Mouse (Mus musculus) kidney, postnatal 0 days (tissue): ENCODE measurements around the gene Fam71e2. TPM values are rescaled to one million over a fixed set of nuclear protein-coding genes. Genes with fewer than 3 reads are reported as not detected.

Experiments used
- ATAC-seq: fragments of 200-750 bp; cut with Nextera tagmentation; replicated peaks from 2 replicates; pipeline ENCODE4 v1.8.0; 2017; ENCODE audit warnings: low read depth, moderate number of reproducible peaks, moderate TSS enrichment, moderate library complexity; ENCODE audit not compliant: low FRiP score
- DNase-seq: peaks from one replicate; pipeline ENCODE4 v3.0.0-alpha.2; 2016; ENCODE audit warnings: low spot score
- H3K27ac ChIP-seq: fragments of 300-500 bp; sonication (generic); 2 replicates; pipeline ENCODE4 v1.5.1; 2014; ENCODE audit warnings: mild to moderate bottlenecking
- H3K27me3 ChIP-seq: fragments of 300-500 bp; sonication (generic); 2 replicates; pipeline ENCODE4 v1.6.1; 2014; ENCODE audit warnings: low read length, mixed read lengths; ENCODE audit not compliant: insufficient read depth
- H3K36me3 ChIP-seq: fragments of 300-500 bp; sonication (generic); 2 replicates; pipeline ENCODE4 v1.6.1; 2014; ENCODE audit warnings: low read length, mixed read lengths; ENCODE audit not compliant: insufficient read depth
- H3K4me1 ChIP-seq: fragments of 300-500 bp; sonication (generic); replicated peaks from 2 replicates; pipeline ENCODE4 v1.6.1; 2014; ENCODE audit warnings: antibody characterized with exemption, low read length, mixed read lengths; ENCODE audit not compliant: insufficient read depth
- H3K4me2 ChIP-seq: fragments of 300-500 bp; sonication (generic); 2 replicates; pipeline ENCODE4 v1.6.1; 2014; ENCODE audit warnings: mild to moderate bottlenecking, low read length, moderate library complexity, mixed read lengths
- H3K4me3 ChIP-seq: fragments of 300-500 bp; sonication (generic); replicated peaks from 2 replicates; pipeline ENCODE4 v1.5.1; 2014; ENCODE audit warnings: low read depth, low read length
- H3K9ac ChIP-seq: fragments of 300-500 bp; sonication (generic); 2 replicates; pipeline ENCODE4 v1.6.1; 2014; ENCODE audit warnings: low read depth, low read length
- H3K9me3 ChIP-seq: fragments of 300-500 bp; sonication (generic); replicated peaks from 2 replicates; pipeline ENCODE4 v1.6.1; 2016; ENCODE audit warnings: low read length, inconsistent platforms, mixed read lengths
- CTCF ChIP-seq: IDR thresholded peaks from 2 replicates; pipeline ENCODE4 v1.5.1; 2016; ENCODE audit warnings: antibody characterized with exemption, low read depth, mild to moderate bottlenecking, moderate library complexity
- WGBS: fragments of 180-500 bp; shearing (Covaris S2); extraction: QIAGEN DNeasy Blood & Tissue Kit; methylation state at CpG from one replicate; pipeline ENCODE4 v1.1.7; 2014; 5-methylcytosine and 5-hydroxymethylcytosine counted together
- polyA plus RNA-seq: library from polyadenylated mRNA; unstranded; fragments of >200 nt; fragmentation: Nextera tagmentation; extraction: Ambion mirVana; gene quantifications from 2 replicates; pipeline ENCODE4 v1.2.1, GENCODE M21; 2015

The Fam71e2 gene
- polyA plus RNA-seq, 1 experiment from 2014 or later: not detected

GRCm38 (mm10) chr7:4741672-4742481 is 29.2 kb downstream of the Fam71e2 start:
- peak overlapping the region; percentile 67 for H3K9ac ChIP-seq
- H3K4me2 ChIP-seq: peak overlapping the region; percentile 73
- ATAC-seq: no peak
- H3K27ac ChIP-seq: peak overlapping the region; percentile 85
- TF ChIP-seq CTCF: no peak
- H3K4me1 ChIP-seq: peaks cover 15% of the 10 kb centered on the region
- 82% methylated on average over 21 of the region's 21 CpGs for WGBS
- DNase-seq: no peak
- peak overlapping the region; percentile 57; the same call in 1 of the 2 replicates for H3K4me3 ChIP-seq
- H3K36me3 ChIP-seq: peaks cover 7% of the 10 kb centered on the region
- no peaks in the 10 kb centered on the region for H3K27me3 ChIP-seq
- H3K9me3 ChIP-seq: no peaks in the 10 kb centered on the region

- no peak for TF ChIP-seq CTCF
- 4% methylated on average over 4 of the region's 4 CpGs for WGBS
- H3K9me3 ChIP-seq: no peaks in the 10 kb centered on the region
- H3K9ac ChIP-seq: peak overlapping the region; percentile 67
- no peaks in the 10 kb centered on the region for H3K27me3 ChIP-seq
- DNase-seq (peak; percentile 79), ATAC-seq (no peak)
- H3K4me1 ChIP-seq: peaks cover 15% of the 10 kb centered on the region
- peaks cover 4% of the 10 kb centered on the region for H3K36me3 ChIP-seq
- peak overlapping the region; percentile 57 for H3K4me3 ChIP-seq
- peak overlapping the region; percentile 73 for H3K4me2 ChIP-seq
- peak overlapping the region; percentile 85 for H3K27ac ChIP-seq
These were observed 30.0 kb downstream of the Fam71e2 start for GRCm38 (mm10) chr7:4741151-4741550.

GRCm38 (mm10) chr7:4740309-4740727 is 30.8 kb downstream of the Fam71e2 start:
- no peaks in the 10 kb centered on the region for H3K9me3 ChIP-seq
- peaks cover 15% of the 10 kb centered on the region for H3K4me1 ChIP-seq
- ATAC-seq: peak; percentile 10; the same call in 1 of the 2 replicates
- H3K9ac ChIP-seq: peak overlapping the region; percentile 67
- peak overlapping the region; percentile 73 for H3K4me2 ChIP-seq
- under 1% methylated on average over 14 of the region's 14 CpGs for WGBS
- peak overlapping the region; percentile 57 for H3K4me3 ChIP-seq
- H3K36me3 ChIP-seq: peaks cover 4% of the 10 kb centered on the region; the same call in 1 of the 2 replicates
- DNase-seq: peak; percentile 48
- H3K27me3 ChIP-seq: no peaks in the 10 kb centered on the region
- peak overlapping the region; percentile 85 for H3K27ac ChIP-seq
- TF ChIP-seq CTCF: no peak

GRCm38 (mm10) chr7:4739544-4740275 is 31.4 kb downstream of the Fam71e2 start, which contains the start of gene Kmt5c:
Gene Kmt5c, plus strand, starts transcription at chr7:4740115.
- peak; percentile 100 for DNase-seq
- Histone ChIP-seq H3K4me2 (peak within 1 kb of the TSS; percentile 73), H3K36me3 (peaks cover 4% of the 10 kb centered on the region; the same call in 1 of the 2 replicates), H3K9me3 (no peaks in the 10 kb centered on the region), H3K27me3 (no peaks in the 10 kb centered on the region), H3K27ac (peak within 1 kb of the TSS; percentile 85), H3K9ac (peak within 1 kb of the TSS; percentile 67), H3K4me3 (peak within 1 kb of the TSS; percentile 57), H3K4me1 (peaks cover 15% of the 10 kb centered on the region)
- WGBS: 0% methylated on average over 39 of the region's 44 CpGs
- TF ChIP-seq CTCF: peak; percentile 46
- ATAC-seq: peak; percentile 98

GRCm38 (mm10) chr7:4739041-4739543 is 32.0 kb downstream of the Fam71e2 start:
- H3K9ac ChIP-seq: no peak overlapping the region

GRCm38 (mm10) chr7:4732968-4733392 is 38.1 kb downstream of the Fam71e2 start:
- H3K4me2 ChIP-seq: no peak overlapping the region
- no peak overlapping the region for H3K27ac ChIP-seq
- no peaks in the 10 kb centered on the region for H3K27me3 ChIP-seq
- ATAC-seq: no peak; the same call in 1 of the 2 replicates
- no peaks in the 10 kb centered on the region for H3K36me3 ChIP-seq
- WGBS: 56% methylated on average over 6 of the region's 6 CpGs
- H3K4me3 ChIP-seq: no peak overlapping the region
- H3K9ac ChIP-seq: no peak overlapping the region
- H3K9me3 ChIP-seq: no peaks in the 10 kb centered on the region
- H3K4me1 ChIP-seq: no peaks in the 10 kb centered on the region
- no peak for TF ChIP-seq CTCF
- DNase-seq: no peak

More at GRCm38 (mm10) chr7:4739041-4739543, 32.0 kb downstream of the Fam71e2 start:
- Histone ChIP-seq H3K9me3 (no peaks in the 10 kb centered on the region), H3K27me3 (no peaks in the 10 kb centered on the region), H3K4me3 (peak overlapping the region; percentile 30), H3K4me2 (peak overlapping the region; percentile 61), H3K4me1 (peaks cover 15% of the 10 kb centered on the region), H3K36me3 (peaks cover 4% of the 10 kb centered on the region; the same call in 1 of the 2 replicates), H3K27ac (peak overlapping the region; percentile 75)
- ATAC-seq (no peak), DNase-seq (no peak)
- TF ChIP-seq CTCF: no peak
- 52% methylated on average over 10 of the region's 10 CpGs for WGBS
